In genomic region chr11:102753591-102754324, GRCm38 (mm10) we compare ENCODE assay signal across 9 mouse cellular contexts. TPM values are rescaled to one million over a fixed set of nuclear protein-coding genes. Genes with fewer than 3 reads are reported as not detected.
DNase-seq lines count a peak whose midpoint lies in the region; ATAC-seq lines count a peak whose summit lies in the region.
"Had no signal": no experiment of that assay in that cellular context is flagged by ENCODE, and none has a peak within 500 bp of the region (broad histone marks: within the 10 kb centered on the region; RNA-seq: fewer than 3 reads in every experiment).

No protein-coding gene starts in this region.

- no peak overlapping the region for H3K27ac ChIP-seq in kidney, embryonic 14.5 days (ENCODE audit: low read depth, low read length)
- peak overlapping the region; percentile 81 for H3K27ac ChIP-seq in forebrain, embryonic 10.5 days
- H3K27ac ChIP-seq in limb, embryonic 11.5 days (replicated peaks; ENCODE audit: low read depth, low read length) = no peak overlapping the region
- peak overlapping the region; percentile 45; the same call in 1 of the 2 replicates for H3K27ac ChIP-seq in neural tube, embryonic 15.5 days (replicated peaks)

- peaks cover 9% of the 10 kb centered on the region for H3K4me1 ChIP-seq in kidney, embryonic 14.5 days (ENCODE audit: control insufficient read depth, insufficient read depth, low read length)
- peaks cover 41% of the 10 kb centered on the region for H3K4me1 ChIP-seq in forebrain, embryonic 10.5 days
- peaks cover 12% of the 10 kb centered on the region for H3K4me1 ChIP-seq in limb, embryonic 11.5 days (ENCODE audit: control insufficient read depth, insufficient read depth, low read length)
- H3K4me1 ChIP-seq in neural tube, embryonic 15.5 days = peaks cover 22% of the 10 kb centered on the region

- H3K9me3 ChIP-seq in kidney, embryonic 14.5 days (ENCODE audit: control insufficient read depth, low read length) = no peaks in the 10 kb centered on the region
- no peaks in the 10 kb centered on the region for H3K9me3 ChIP-seq in forebrain, embryonic 10.5 days
- no peaks in the 10 kb centered on the region for H3K9me3 ChIP-seq in limb, embryonic 11.5 days (ENCODE audit: control insufficient read depth, low read length)
- no peaks in the 10 kb centered on the region for H3K9me3 ChIP-seq in neural tube, embryonic 15.5 days (replicated peaks)

- DNase-seq in kidney, adult 9 months = no peak
- DNase-seq in forebrain, embryonic 10.5 days (ENCODE audit: extremely low spot score, low spot score) = no peak
- no peak for DNase-seq in limb, embryonic 11.5 days (ENCODE audit: low spot score)
- no peak for DNase-seq in ovary, adult 18-20 months (ENCODE audit: low spot score)
- DNase-seq in adrenal gland, adult 8-10 months = no peak
- DNase-seq in layer of hippocampus, adult 11-12 months (ENCODE audit: low spot score) = no peak

- peak overlapping the region; percentile 32; the same call in 1 of the 2 replicates for H3K9ac ChIP-seq in kidney, embryonic 14.5 days (ENCODE audit: low read depth, low read length)
- 0 out of 2 replicates have a peak overlapping the region, but pooled peaks have one; percentile 32 for H3K9ac ChIP-seq in limb, embryonic 11.5 days (ENCODE audit: low read length)
- H3K9ac ChIP-seq in neural tube, embryonic 15.5 days (replicated peaks) = 0 out of 2 replicates have a peak overlapping the region, but pooled peaks have one; percentile 10

- H3K4me3 ChIP-seq in kidney, embryonic 14.5 days (ENCODE audit: low read length) = no peak overlapping the region
- H3K4me3 ChIP-seq in forebrain, embryonic 10.5 days = peak overlapping the region; percentile 17; the same call in 1 of the 2 replicates
- H3K4me3 ChIP-seq in limb, embryonic 11.5 days (ENCODE audit: low read depth, low read length) = no peak overlapping the region
- H3K4me3 ChIP-seq in neural tube, embryonic 15.5 days (replicated peaks) = 0 out of 2 replicates have a peak overlapping the region, but pooled peaks have one; percentile 9
- H3K4me3 ChIP-seq: erythroblast, embryonic 14.5 days had no signal

- ATAC-seq in kidney, embryonic 14.5 days (ENCODE audit: low FRiP score, low TSS enrichment) = peak; percentile 63
- ATAC-seq in limb, embryonic 11.5 days (ENCODE audit: insufficient number of reproducible peaks, low FRiP score, low TSS enrichment, low read depth) = peak; percentile 68; the same call in 1 of the 2 replicates
- peak; percentile 56 for ATAC-seq in neural tube, embryonic 15.5 days (ENCODE audit: low FRiP score)

- 0 out of 2 replicates have a peak, but pooled peaks cover under 1% of the 10 kb centered on the region for H3K27me3 ChIP-seq in kidney, embryonic 14.5 days (ENCODE audit: control insufficient read depth, insufficient read depth, low read length)
- H3K27me3 ChIP-seq in forebrain, embryonic 10.5 days (ENCODE audit: poor library complexity, severe bottlenecking) = peaks cover 21% of the 10 kb centered on the region
- H3K27me3 ChIP-seq in limb, embryonic 11.5 days (ENCODE audit: control insufficient read depth, insufficient read depth, low read length) = no peaks in the 10 kb centered on the region
- no peaks in the 10 kb centered on the region for H3K27me3 ChIP-seq in neural tube, embryonic 15.5 days (replicated peaks)

- peak overlapping the region; percentile 13 for H3K4me2 ChIP-seq in kidney, embryonic 14.5 days (replicated peaks; ENCODE audit: low read depth, low read length)
- H3K4me2 ChIP-seq in limb, embryonic 11.5 days (ENCODE audit: low read depth, severe bottlenecking) = peak overlapping the region; percentile 5; the same call in 1 of the 2 replicates
- H3K4me2 ChIP-seq in neural tube, embryonic 15.5 days = peak overlapping the region; percentile 50

- H3K36me3 ChIP-seq in kidney, embryonic 14.5 days (ENCODE audit: control insufficient read depth, insufficient read depth, low read length) = no peaks in the 10 kb centered on the region
- H3K36me3 ChIP-seq in forebrain, embryonic 10.5 days (replicated peaks) = no peaks in the 10 kb centered on the region
- no peaks in the 10 kb centered on the region for H3K36me3 ChIP-seq in limb, embryonic 11.5 days (ENCODE audit: control insufficient read depth, insufficient read depth, low read length)
- H3K36me3 ChIP-seq in neural tube, embryonic 15.5 days = no peaks in the 10 kb centered on the region

- whole genome bisulfite sequencing in kidney, embryonic 14.5 days = 47% methylated on average over 18 of the region's 18 CpGs
- WGBS in forebrain, embryonic 10.5 days = 55% methylated on average over 18 of the region's 18 CpGs
- WGBS in limb, embryonic 11.5 days = 54% methylated on average over 18 of the region's 18 CpGs
- WGBS in neural tube, embryonic 15.5 days = 34% methylated on average over 17 of the region's 18 CpGs

RNA-seq across cellular contexts. Expression of gene Adam11, which starts 7.5 kb away (rescaled TPM):
- polyA plus RNA-seq in kidney, embryonic 14.5 days (2014; fragmentation: Nextera tagmentation; extraction: Ambion mirVana) = 3.5 and 7.8 TPM in 2 replicates
- polyA plus RNA-seq in forebrain, embryonic 10.5 days (2016; fragmentation: Nextera tagmentation; extraction: Ambion mirVana) = 11.7 and 13.2 TPM in 2 replicates
- polyA plus RNA-seq in limb, embryonic 11.5 days (2014; fragmentation: Nextera tagmentation; extraction: Ambion mirVana) = 14.2 and 15.4 TPM in 2 replicates
- 28.3 and 34.0 TPM in 2 replicates for polyA plus RNA-seq in neural tube, embryonic 15.5 days (2015; fragmentation: Nextera tagmentation; extraction: Ambion mirVana)
- 10 to 100 TPM in 2 of 4 experiments, 1 to 10 TPM in 2; 2.0 to 13.0 (median 8.0) TPM for total RNA-seq in adrenal gland, adult 8-10 months (2022)

RNA-seq across cellular contexts. Expression of gene Ccdc43, which starts 56.2 kb away (rescaled TPM):
- polyA plus RNA-seq in kidney, embryonic 14.5 days (2014; fragmentation: Nextera tagmentation; extraction: Ambion mirVana) = 52.7 and 55.4 TPM in 2 replicates
- 61.7 and 65.8 TPM in 2 replicates for polyA plus RNA-seq in forebrain, embryonic 10.5 days (2016; fragmentation: Nextera tagmentation; extraction: Ambion mirVana)
- 58.4 and 64.1 TPM in 2 replicates for polyA plus RNA-seq in limb, embryonic 11.5 days (2014; fragmentation: Nextera tagmentation; extraction: Ambion mirVana)
- 37.4 and 38.2 TPM in 2 replicates for polyA plus RNA-seq in neural tube, embryonic 15.5 days (2015; fragmentation: Nextera tagmentation; extraction: Ambion mirVana)
- 10 to 100 TPM; 26.5 to 30.5 (median 29.6) TPM for total RNA-seq in adrenal gland, adult 8-10 months (2022)

Comparison
In these comparisons a context has a peak if more than half of its experiments do, and no peak if none do; other contexts are left out.
1. H3K27ac ChIP-seq: peak in forebrain, embryonic 10.5 days (single experiment) and neural tube, embryonic 15.5 days (single experiment); none in kidney, embryonic 14.5 days (single experiment) and limb, embryonic 11.5 days (single experiment).
2. H3K4me3 ChIP-seq: peak in forebrain, embryonic 10.5 days (single experiment) and neural tube, embryonic 15.5 days (single experiment); none in kidney, embryonic 14.5 days (single experiment) and limb, embryonic 11.5 days (single experiment).
3. Peak in every context shown above with its lines, with median percentiles within 50 percentile points of each other: ATAC-seq, H3K4me2 ChIP-seq and H3K9ac ChIP-seq.